Mouse (Mus musculus): ENCODE results near the gene Olfr1426. TPM values are rescaled to one million over a fixed set of nuclear protein-coding genes. Genes with fewer than 3 reads are reported as not detected.

Olfr1426 gene
- total RNA-seq (2023), result not detected

DNA sequence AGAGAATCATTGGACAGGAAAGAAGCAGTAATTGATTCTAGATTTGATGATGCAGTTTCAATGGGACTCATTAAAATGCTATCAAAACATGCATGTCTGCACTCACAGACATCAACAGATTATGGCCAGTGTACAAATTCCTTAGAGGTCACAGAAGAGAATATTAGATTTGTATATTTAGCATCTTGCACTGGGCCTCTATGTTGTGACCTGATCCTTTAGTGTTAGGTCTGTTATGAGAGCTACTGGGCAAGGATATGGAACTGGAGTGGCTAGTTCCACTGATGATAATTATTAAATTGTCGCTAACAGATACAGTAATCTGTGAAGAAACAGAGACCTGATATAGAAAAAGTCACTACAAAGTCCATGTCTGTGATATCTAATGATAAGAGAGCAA, at the start of gene Olfr1426:
Gene Olfr1426 (minus strand): TSS at position 101 of the 400 bp plus-strand sequence.

DNA sequence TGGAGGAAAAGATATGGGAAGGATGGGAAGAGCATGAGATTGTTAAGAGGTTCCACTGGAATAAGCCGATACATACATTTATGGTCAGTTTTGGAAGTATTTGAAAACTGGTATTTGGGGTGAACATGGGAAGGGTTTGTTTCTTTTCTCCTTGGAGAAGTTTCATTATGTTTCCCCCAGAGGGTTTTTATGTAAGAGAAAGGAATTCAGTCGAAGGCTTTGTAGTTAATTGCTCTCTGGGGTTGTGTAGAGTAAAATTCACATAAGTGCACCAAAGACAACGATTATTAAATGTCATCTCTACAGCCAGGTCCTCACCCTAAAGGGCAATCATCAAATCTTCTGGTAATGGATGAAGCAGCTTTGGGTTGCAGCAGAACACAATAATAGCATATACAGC, 31.3 kb upstream of the Olfr1426 start, which contains the start of gene Olfr76:
Gene Olfr76 (minus strand): TSS at position 101 of the 400 bp plus-strand sequence.

DNA sequence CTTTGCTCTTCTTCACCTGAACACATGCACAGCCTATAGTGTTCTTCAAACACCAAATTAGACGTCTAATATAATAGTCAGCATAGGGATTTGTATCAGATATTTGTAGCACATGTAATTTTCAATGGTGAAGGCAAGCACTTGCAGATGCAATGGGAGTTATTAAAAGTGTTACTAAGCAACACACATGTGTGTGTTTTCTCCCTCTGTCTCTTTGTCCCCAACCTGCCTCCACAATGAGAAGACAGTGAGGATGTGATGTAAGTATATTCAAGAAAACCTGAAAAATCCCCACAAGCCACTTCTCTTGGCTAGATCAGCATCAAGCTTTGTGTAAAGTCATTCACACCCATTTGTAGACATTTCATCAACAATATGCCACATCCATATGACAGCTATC, 24.0 kb upstream of the Olfr1426 start, which contains the start of gene Olfr1428:
Gene Olfr1428 (minus strand): TSS at position 101 of the 400 bp plus-strand sequence.

DNA sequence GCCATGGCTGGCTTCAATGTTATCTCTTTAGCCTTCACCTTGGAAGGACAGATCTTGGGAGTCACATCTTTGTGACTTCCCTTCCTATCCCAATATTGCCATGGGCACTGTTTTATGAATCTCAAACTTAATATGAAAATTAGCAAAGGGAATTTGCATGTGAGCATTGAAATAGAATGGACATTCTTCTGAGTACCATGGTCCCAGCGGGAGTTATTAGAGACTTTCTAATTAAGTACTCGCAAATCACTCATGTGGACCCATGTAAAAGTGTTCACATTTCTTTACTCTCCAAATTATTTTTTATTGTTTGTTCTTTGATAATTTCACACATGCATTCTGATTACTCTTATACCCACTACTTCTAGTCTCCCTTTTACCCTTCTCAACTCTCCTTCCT, 11.4 kb upstream of the Olfr1426 start, which contains the start of gene Olfr1427:
Gene Olfr1427 (minus strand): TSS at position 101 of the 400 bp plus-strand sequence.

DNA sequence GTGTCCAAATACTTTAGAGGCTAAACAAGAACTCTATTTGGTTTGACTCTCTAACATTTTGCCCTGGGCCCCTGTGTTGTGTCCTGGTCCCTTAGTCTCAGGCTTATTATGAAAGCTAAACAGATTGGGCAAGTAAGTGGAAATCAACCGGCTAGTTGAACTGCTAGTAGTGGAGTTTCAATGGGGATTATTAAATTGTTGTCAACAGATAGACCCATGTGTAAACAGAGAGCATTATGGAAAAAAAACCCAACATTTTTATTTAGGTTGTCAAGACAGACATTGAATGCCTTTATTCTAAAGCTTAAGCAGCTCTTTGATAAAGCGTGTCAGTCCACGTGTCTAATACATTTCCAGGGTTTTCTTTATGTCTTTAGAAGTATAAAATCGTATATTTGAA, 14.2 kb downstream of the Olfr1426 start, which contains the start of gene Olfr1425:
Gene Olfr1425 (minus strand): TSS at position 101 of the 400 bp plus-strand sequence.

DNA sequence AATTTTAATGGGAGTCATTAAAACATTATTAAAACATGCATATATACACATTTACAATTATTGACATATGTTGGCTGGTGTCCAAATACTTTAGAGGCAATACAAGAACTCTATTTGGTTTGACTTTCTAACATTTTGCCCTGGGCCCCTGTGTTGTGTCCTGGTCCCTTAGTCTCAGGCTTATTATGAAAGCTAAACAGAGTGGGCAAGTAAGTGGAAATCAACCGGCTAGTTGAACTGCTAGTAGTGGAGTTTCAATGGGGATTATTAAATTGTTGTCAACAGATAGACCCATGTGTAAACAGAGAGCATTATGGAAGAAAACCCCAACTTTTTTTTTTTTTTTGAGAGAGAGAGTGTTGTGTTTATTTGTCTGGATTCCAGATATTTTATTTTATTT, 29.2 kb downstream of the Olfr1426 start, which contains the start of gene Olfr1424:
Gene Olfr1424 (minus strand): TSS at position 101 of the 400 bp plus-strand sequence.

DNA sequence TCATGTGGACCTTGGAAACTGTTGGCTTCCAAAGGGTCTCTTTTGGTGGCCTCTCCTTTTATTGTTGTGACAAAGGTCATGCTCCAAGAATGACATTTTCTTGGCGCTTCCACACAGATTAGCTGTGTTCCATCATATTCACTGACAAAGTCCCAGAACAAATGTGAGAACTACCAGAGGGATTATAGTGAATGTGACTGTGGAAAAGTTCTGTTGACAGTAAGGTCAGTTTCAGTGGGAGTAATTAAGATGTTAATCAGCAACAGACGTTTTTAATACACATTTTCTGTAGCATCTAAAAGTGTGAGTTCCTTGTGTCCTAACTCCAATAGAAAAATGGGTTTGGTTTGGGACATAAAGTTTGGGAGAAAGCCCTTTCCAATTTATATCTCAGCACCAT, 50.6 kb downstream of the Olfr1426 start, which contains the start of gene Olfr1423:
Gene Olfr1423 (minus strand): TSS at position 101 of the 400 bp plus-strand sequence.

Other genes with a start within 250 kb of the Olfr1426 start
- gene Olfr1418, start 230.9 kb downstream of the Olfr1426 start, total RNA-seq (2023), result not detected
- not detected for gene Olfr1419, start 216.9 kb downstream of the Olfr1426 start, total RNA-seq (2023)
- gene Olfr1420, start 205.4 kb downstream of the Olfr1426 start, total RNA-seq (2023), result not detected
- 10 to 100 TPM; 29.7 to 36.8 TPM for gene Patl1, start 179.6 kb downstream of the Olfr1426 start, total RNA-seq (2023)
- gene Osbp, start 126.1 kb downstream of the Olfr1426 start, total RNA-seq (2023), result 10 to 100 TPM; 44.2 to 44.7 TPM
- not detected for gene Olfr1423, start 50.7 kb downstream of the Olfr1426 start, total RNA-seq (2023)
- gene Olfr1424, start 29.3 kb downstream of the Olfr1426 start, total RNA-seq (2023), result not detected
- gene Olfr1425, start 14.3 kb downstream of the Olfr1426 start, total RNA-seq (2023), result not detected
- not detected for gene Olfr1427, start 11.3 kb upstream of the Olfr1426 start, total RNA-seq (2023)
- gene Olfr1428, start 23.9 kb upstream of the Olfr1426 start, total RNA-seq (2023), result not detected
- not detected for gene Olfr76, start 31.2 kb upstream of the Olfr1426 start, total RNA-seq (2023)
- gene Olfr1555-ps1, start 78.1 kb upstream of the Olfr1426 start, total RNA-seq (2023), result not detected
- gene Olfr1431, start 108.6 kb upstream of the Olfr1426 start, total RNA-seq (2023), result not detected
- not detected for gene Olfr1432, start 140.6 kb upstream of the Olfr1426 start, total RNA-seq (2023)
- gene Olfr262, start 149.6 kb upstream of the Olfr1426 start, total RNA-seq (2023), result not detected
- gene Olfr235, start 169.0 kb upstream of the Olfr1426 start, total RNA-seq (2023), result not detected
- not detected for gene Olfr1434, start 187.8 kb upstream of the Olfr1426 start, total RNA-seq (2023)
- gene Olfr1436, start 207.1 kb upstream of the Olfr1426 start, total RNA-seq (2023), result not detected
- not detected for gene Olfr1437, start 233.1 kb upstream of the Olfr1426 start, total RNA-seq (2023)
- not detected for gene Olfr1438-ps1, start 243.9 kb upstream of the Olfr1426 start, total RNA-seq (2023)